ENCODE assay signal across 19 mouse cellular contexts in genomic region chr13:58048076-58048475, GRCm38 (mm10).
A peak's percentile ranks its signal among the peaks of the same experiment; 100 is the strongest.
DNase-seq lines count a peak whose midpoint lies in the region; ATAC-seq and TF ChIP-seq lines count a peak whose summit lies in the region.
"Had no signal": no experiment of that assay in that cellular context is flagged by ENCODE, and none has a peak within 500 bp of the region (broad histone marks: within the 10 kb centered on the region; RNA-seq: fewer than 3 reads in every experiment).

No protein-coding gene starts in this region.

- no peaks in the 10 kb centered on the region; the same call in 1 of the 2 replicates for H3K36me3 ChIP-seq in hindbrain, postnatal 0 days (ENCODE audit: insufficient read depth, low read length)
- H3K36me3 ChIP-seq in hindbrain, embryonic 10.5 days: no peaks in the 10 kb centered on the region
- H3K36me3 ChIP-seq in MEL (ENCODE audit: control insufficient read depth in 1 of 2, insufficient read depth in 2 of 2, low read length in 2 of 2): no peaks in the 10 kb centered on the region
- H3K36me3 ChIP-seq: embryonic facial prominence, embryonic 12.5 days; neural tube, embryonic 12.5 days had no signal

- no peak overlapping the region for H3K9ac ChIP-seq in hindbrain, postnatal 0 days (replicated peaks; ENCODE audit: low read length)
- no peak overlapping the region for H3K9ac ChIP-seq in MEL (ENCODE audit: control insufficient read depth, low read depth, low read length, poor library complexity, severe bottlenecking)
- H3K9ac ChIP-seq: embryonic facial prominence, embryonic 12.5 days; heart, embryonic 12.5 days; neural tube, embryonic 12.5 days had no signal

- no peak overlapping the region for H3K27ac ChIP-seq in hindbrain, postnatal 0 days
- H3K27ac ChIP-seq in hindbrain, embryonic 10.5 days: no peak overlapping the region
- H3K27ac ChIP-seq in MEL (ENCODE audit: control insufficient read depth, low read depth, low read length): no peak overlapping the region
- H3K27ac ChIP-seq: embryonic facial prominence, embryonic 12.5 days; limb, embryonic 10.5 days; neural tube, embryonic 12.5 days had no signal

- no peak overlapping the region for H3K4me3 ChIP-seq in hindbrain, postnatal 0 days (ENCODE audit: low read length)
- H3K4me3 ChIP-seq in hindbrain, embryonic 10.5 days: no peak overlapping the region
- H3K4me3 ChIP-seq in lung, adult 2 months (replicated peaks; ENCODE audit: extremely low read depth, low read depth, low read length): no peak overlapping the region
- H3K4me3 ChIP-seq in MEL (ENCODE audit: control insufficient read depth in 1 of 2, insufficient read depth in 1 of 2, low read depth in 2 of 2, low read length in 2 of 2): no peak overlapping the region
- H3K4me3 ChIP-seq: embryonic facial prominence, embryonic 12.5 days; heart, embryonic 12.5 days; limb, embryonic 10.5 days; neural tube, embryonic 12.5 days had no signal

- TF ChIP-seq EP300 in MEL (IDR thresholded peaks at IDR 0.05; ENCODE audit: low read depth in 1 of 2, low read length in 2 of 2): no peak

- WGBS in hindbrain, postnatal 0 days: 73% methylated on average over 3 of the region's 3 CpGs
- 85% methylated on average over 3 of the region's 3 CpGs for WGBS in hindbrain, embryonic 10.5 days
- 90% methylated on average over 3 of the region's 3 CpGs for WGBS in lung, adult 2 months

- no peaks in the 10 kb centered on the region for H3K4me1 ChIP-seq in hindbrain, postnatal 0 days (ENCODE audit: insufficient read depth, low read length)
- no peaks in the 10 kb centered on the region for H3K4me1 ChIP-seq in hindbrain, embryonic 10.5 days (replicated peaks)
- H3K4me1 ChIP-seq in lung, adult 2 months (ENCODE audit: control insufficient read depth, insufficient read depth, low read length): no peaks in the 10 kb centered on the region
- no peaks in the 10 kb centered on the region for H3K4me1 ChIP-seq in MEL (ENCODE audit: control insufficient read depth in 1 of 2, insufficient read depth in 2 of 2, low read length in 2 of 2)
- H3K4me1 ChIP-seq: embryonic facial prominence, embryonic 12.5 days; heart, embryonic 12.5 days; neural tube, embryonic 12.5 days had no signal

- no peaks in the 10 kb centered on the region for H3K9me3 ChIP-seq in hindbrain, postnatal 0 days (ENCODE audit: low read length)
- no peaks in the 10 kb centered on the region for H3K9me3 ChIP-seq in hindbrain, embryonic 10.5 days
- no peaks in the 10 kb centered on the region for H3K9me3 ChIP-seq in MEL (replicated peaks; ENCODE audit: insufficient read depth, low read length)

- no peak for DNase-seq in hindbrain, postnatal 0 days (ENCODE audit: low spot score)
- DNase-seq in hindbrain, embryonic 10.5 days (ENCODE audit: low spot score): no peak
- no peak for DNase-seq in lung, adult 2 months
- DNase-seq in lung, postnatal 25 days (ENCODE audit: low spot score): no peak
- DNase-seq in MEL (ENCODE audit: low read depth, low spot score): no peak
- DNase-seq in brain, embryonic 14.5 days (ENCODE audit: low read depth): no peak
- DNase-seq in retina, postnatal 1 day: no peak
- no peak for DNase-seq in Muller cell, postnatal 12 days (ENCODE audit: inconsistent ontology term)
- DNase-seq: adrenal gland, postnatal 25 days; cerebellum, adult 11 months; gastrocnemius, postnatal 25 days; kidney, postnatal 25 days; lung, adult 18-20 months; right cerebral cortex, postnatal 4 days; thymus, postnatal 14 days had no signal

- H3K79me2 ChIP-seq in MEL (ENCODE audit: control insufficient read depth, insufficient read depth, low read length, poor library complexity): no peaks in the 10 kb centered on the region

- H3K4me2 ChIP-seq in hindbrain, postnatal 0 days (ENCODE audit: low read depth, low read length): no peak overlapping the region
- H3K4me2 ChIP-seq: embryonic facial prominence, embryonic 12.5 days; heart, embryonic 12.5 days; neural tube, embryonic 12.5 days had no signal

- H3K27me3 ChIP-seq in hindbrain, postnatal 0 days (ENCODE audit: insufficient read depth, low read length): no peaks in the 10 kb centered on the region
- H3K27me3 ChIP-seq in hindbrain, embryonic 10.5 days (ENCODE audit: insufficient read depth, poor library complexity, severe bottlenecking): no peaks in the 10 kb centered on the region
- no peaks in the 10 kb centered on the region for H3K27me3 ChIP-seq in MEL (ENCODE audit: control insufficient read depth in 1 of 2, insufficient read depth in 2 of 2, low read length in 2 of 2)
- H3K27me3 ChIP-seq: embryonic facial prominence, embryonic 12.5 days; heart, embryonic 12.5 days; neural tube, embryonic 12.5 days had no signal

- TF ChIP-seq RAD21 in MEL (IDR thresholded peaks at IDR 0.05; ENCODE audit: low read depth, low read length): no peak

- peak; percentile 33 for TF ChIP-seq CTCF in hindbrain, postnatal 0 days (IDR thresholded peaks at IDR 0.05; ENCODE audit: low read depth)
- peak; percentile 37; the same call in 1 of the 2 replicates for TF ChIP-seq CTCF in lung, adult 2 months (IDR thresholded peaks at IDR 0.05; ENCODE audit: insufficient read depth, low read length)
- peak in 2 of 3 experiments; percentile 9 to 22; a peak in 2 of 6 replicates for TF ChIP-seq CTCF in MEL (IDR thresholded peaks at IDR 0.05 in 2 of 3, conservative IDR thresholded peaks at IDR 0.05 in 1 of 3; ENCODE audit: control insufficient read depth in 1 of 3, insufficient read depth in 1 of 3, low read depth in 2 of 3, low read length in 3 of 3, poor library complexity in 1 of 3, severe bottlenecking in 1 of 3)
- TF ChIP-seq CTCF in brain, embryonic 14.5 days (IDR thresholded peaks at IDR 0.05; ENCODE audit: borderline replicate concordance, extremely low read depth, insufficient read depth, insufficient read length): peak; percentile 33; the same call in 1 of the 2 replicates

- no peak for TF ChIP-seq POLR2A in lung, adult 2 months (IDR thresholded peaks at IDR 0.05; ENCODE audit: borderline replicate concordance, extremely low read depth, low read depth, low read length)
- TF ChIP-seq POLR2A in MEL (IDR thresholded peaks at IDR 0.05; ENCODE audit: control insufficient read depth in 1 of 2, insufficient read depth in 1 of 2, low read depth in 1 of 2, low read length in 2 of 2, poor library complexity in 1 of 2): no peak
- no peak for TF ChIP-seq POLR2A in brain, embryonic 14.5 days (IDR thresholded peaks at IDR 0.05; ENCODE audit: borderline replicate concordance, extremely low read depth, insufficient read depth, insufficient read length, poor library complexity, severe bottlenecking)

- ATAC-seq in hindbrain, postnatal 0 days: no peak

TF ChIP-seq in MEL, 35 proteins besides CTCF, POLR2A, EP300 and RAD21:
- TF ChIP-seq NRF1 (IDR thresholded peaks at IDR 0.05; ENCODE audit: insufficient read depth, low read depth, low read length, poor library complexity, severe bottlenecking) (no peak), RCOR1 (IDR thresholded peaks at IDR 0.05; ENCODE audit: low read depth, low read length) (no peak), USF1 (IDR thresholded peaks at IDR 0.05; ENCODE audit: low read depth, low read length) (no peak), MEF2A (IDR thresholded peaks at IDR 0.05; ENCODE audit: extremely low read depth, insufficient replicate concordance, low read depth, low read length, poor library complexity, severe bottlenecking) (no peak), USF2 (IDR thresholded peaks at IDR 0.05; ENCODE audit: borderline replicate concordance in 1 of 2, insufficient read depth in 1 of 2, low read depth in 1 of 2, low read length in 2 of 2) (no peak), MAX (IDR thresholded peaks at IDR 0.05; ENCODE audit: low read length) (no peak), MXI1 (IDR thresholded peaks at IDR 0.05; ENCODE audit: low read depth, low read length) (no peak), ZKSCAN1 (IDR thresholded peaks at IDR 0.05; ENCODE audit: low read depth, low read length) (no peak), TBP (IDR thresholded peaks at IDR 0.05; ENCODE audit: low read depth, low read length) (no peak), ZMIZ1 (IDR thresholded peaks at IDR 0.05; ENCODE audit: low read depth, low read length) (no peak), GATA1 (IDR thresholded peaks at IDR 0.05; ENCODE audit: low read depth, low read length) (no peak), ZNF384 (IDR thresholded peaks at IDR 0.05; ENCODE audit: low read depth, low read length) (no peak), MYB (IDR thresholded peaks at IDR 0.05; ENCODE audit: low read depth, low read length) (no peak), POLR2AphosphoS5 (IDR thresholded peaks at IDR 0.05; ENCODE audit: borderline replicate concordance, low read depth, low read length) (no peak), UBTF (IDR thresholded peaks at IDR 0.05; ENCODE audit: borderline replicate concordance, insufficient read depth, low read depth, low read length) (no peak), MAFK (IDR thresholded peaks at IDR 0.05; ENCODE audit: borderline replicate concordance, low read depth, low read length) (no peak), BHLHE40 (IDR thresholded peaks at IDR 0.05; ENCODE audit: borderline replicate concordance, low read depth, low read length) (no peak)
